Mouse (Mus musculus) midbrain, embryonic 16.5 days (tissue): ENCODE results near the gene A730015C16Rik. TPM values are rescaled to one million over a fixed set of nuclear protein-coding genes. Genes with fewer than 3 reads are reported as not detected.

Experiments
- ATAC-seq: fragments of 200-750 bp; cut with Nextera tagmentation; 2 replicates; pipeline ENCODE4 v1.8.0; 2017; ENCODE audit warnings: moderate TSS enrichment
- H3K27ac ChIP-seq: fragments of 300-500 bp; sonication (generic); 2 replicates; pipeline ENCODE4 v1.5.1; 2014; ENCODE audit warnings: mild to moderate bottlenecking, low read length, mixed read lengths
- H3K27me3 ChIP-seq: fragments of 300-500 bp; sonication (generic); 2 replicates; pipeline ENCODE4 v1.6.1; 2014; ENCODE audit warnings: low read depth, low read length, mixed read lengths; ENCODE audit not compliant: control insufficient read depth, insufficient read depth
- H3K36me3 ChIP-seq: fragments of 300-500 bp; sonication (generic); 2 replicates; pipeline ENCODE4 v1.6.1; 2014; ENCODE audit warnings: mild to moderate bottlenecking, low read length, moderate library complexity, mixed read lengths; ENCODE audit not compliant: control insufficient read depth, insufficient read depth
- H3K4me1 ChIP-seq: fragments of 300-500 bp; sonication (generic); 2 replicates; pipeline ENCODE4 v1.6.1; 2014; ENCODE audit warnings: mild to moderate bottlenecking, low read length, mixed read lengths; ENCODE audit not compliant: control insufficient read depth, insufficient read depth
- H3K4me2 ChIP-seq: fragments of 300-500 bp; sonication (generic); 2 replicates; pipeline ENCODE4 v1.6.1; 2014; ENCODE audit warnings: mild to moderate bottlenecking, low read length, mixed read lengths
- H3K4me3 ChIP-seq: fragments of 300-500 bp; sonication (generic); 2 replicates; pipeline ENCODE4 v1.5.1; 2014; ENCODE audit warnings: low read depth, mild to moderate bottlenecking, low read length, moderate library complexity, mixed read lengths
- H3K9ac ChIP-seq: fragments of 300-500 bp; sonication (generic); 2 replicates; pipeline ENCODE4 v1.6.1; 2014; ENCODE audit warnings: low read depth, low read length, mixed read lengths
- H3K9me3 ChIP-seq: fragments of 300-500 bp; sonication (generic); replicated peaks from 2 replicates; pipeline ENCODE4 v1.6.1; 2014; ENCODE audit warnings: mild to moderate bottlenecking, low read length, mixed read lengths; ENCODE audit not compliant: control insufficient read depth, poor library complexity, severe bottlenecking
- WGBS: fragments of 180-500 bp; shearing (Covaris S2); extraction: QIAGEN DNeasy Blood & Tissue Kit; methylation state at CpG from one replicate; pipeline ENCODE4 v1.1.7; 2014; 5-methylcytosine and 5-hydroxymethylcytosine counted together
- polyA plus RNA-seq: library from polyadenylated mRNA; unstranded; fragments of >200 nt; fragmentation: Nextera tagmentation; extraction: Ambion mirVana; gene quantifications from 2 replicates; pipeline ENCODE4 v1.2.1, GENCODE M21; 2015

A730015C16Rik gene
- polyA plus RNA-seq, 1 experiment from 2014 or later = 0.79 TPM

- peak overlapping the region; percentile 70 for H3K9ac ChIP-seq
- no peak for ATAC-seq
- H3K27ac ChIP-seq = peak overlapping the region; percentile 93
- peaks cover 2% of the 10 kb centered on the region; the same call in 1 of the 2 replicates for H3K36me3 ChIP-seq
- 0% methylated on average over 6 of the region's 6 CpGs for WGBS
- peak overlapping the region; percentile 57 for H3K4me3 ChIP-seq
- H3K4me2 ChIP-seq = peak overlapping the region; percentile 83
- H3K4me1 ChIP-seq = peaks cover 36% of the 10 kb centered on the region
- no peaks in the 10 kb centered on the region for H3K27me3 ChIP-seq
- no peaks in the 10 kb centered on the region for H3K9me3 ChIP-seq
Observed at GRCm38 (mm10) chr4:108833828-108834114, 14.6 kb downstream of the A730015C16Rik start.

- Histone ChIP-seq H3K4me2 (peak within 1 kb of the TSS; percentile 83), H3K4me1 (peaks cover 34% of the 10 kb centered on the region), H3K4me3 (peak within 1 kb of the TSS; percentile 57), H3K9ac (peak within 1 kb of the TSS; percentile 88), H3K27me3 (no peaks in the 10 kb centered on the region), H3K9me3 (no peaks in the 10 kb centered on the region), H3K36me3 (peaks cover 2% of the 10 kb centered on the region; the same call in 1 of the 2 replicates), H3K27ac (peak within 1 kb of the TSS; percentile 93)
- ATAC-seq = peak; percentile 96
- 0% methylated on average over 43 of the region's 73 CpGs for WGBS
Observed at GRCm38 (mm10) chr4:108832916-108833827, 15.2 kb downstream of the A730015C16Rik start, which contains the start of gene Btf3l4. Gene Btf3l4, minus strand, starts transcription at chr4:108833614.

GRCm38 (mm10) chr4:108830698-108831097 lies 17.7 kb downstream of the A730015C16Rik start:
- 80% methylated on average over 1 of the region's 1 CpGs for WGBS
- Histone ChIP-seq H3K4me3 (no peak overlapping the region), H3K4me1 (peaks cover 18% of the 10 kb centered on the region), H3K27ac (no peak overlapping the region), H3K4me2 (peak overlapping the region; percentile 14; the same call in 1 of the 2 replicates), H3K36me3 (peaks cover 4% of the 10 kb centered on the region; the same call in 1 of the 2 replicates), H3K27me3 (no peaks in the 10 kb centered on the region), H3K9me3 (no peaks in the 10 kb centered on the region), H3K9ac (no peak overlapping the region)
- no peak for ATAC-seq

GRCm38 (mm10) chr4:108826643-108827042 lies 21.8 kb downstream of the A730015C16Rik start:
- 94% methylated on average over 2 of the region's 2 CpGs for WGBS
- Histone ChIP-seq H3K9me3 (no peaks in the 10 kb centered on the region), H3K4me2 (no peak overlapping the region), H3K27ac (no peak overlapping the region), H3K27me3 (no peaks in the 10 kb centered on the region), H3K4me1 (peaks cover 6% of the 10 kb centered on the region), H3K9ac (no peak overlapping the region), H3K4me3 (no peak overlapping the region), H3K36me3 (peaks cover 18% of the 10 kb centered on the region; the same call in 1 of the 2 replicates)
- no peak for ATAC-seq

- Histone ChIP-seq H3K4me3 (no peak overlapping the region), H3K4me1 (peaks cover 4% of the 10 kb centered on the region), H3K9ac (no peak overlapping the region), H3K4me2 (no peak overlapping the region), H3K27ac (no peak overlapping the region), H3K36me3 (peaks cover 18% of the 10 kb centered on the region; the same call in 1 of the 2 replicates), H3K9me3 (no peaks in the 10 kb centered on the region), H3K27me3 (no peaks in the 10 kb centered on the region)
- WGBS = 88% methylated on average over 1 of the region's 1 CpGs
- ATAC-seq = no peak
Observed at GRCm38 (mm10) chr4:108826096-108826495, 22.3 kb downstream of the A730015C16Rik start.

GRCm38 (mm10) chr4:108825677-108826076 lies 22.7 kb downstream of the A730015C16Rik start:
- H3K27ac ChIP-seq = no peak overlapping the region
- H3K36me3 ChIP-seq = peaks cover 18% of the 10 kb centered on the region; the same call in 1 of the 2 replicates
- 94% methylated on average over 3 of the region's 3 CpGs for WGBS
- no peaks in the 10 kb centered on the region; the same call in 1 of the 2 replicates for H3K4me1 ChIP-seq
- no peaks in the 10 kb centered on the region for H3K9me3 ChIP-seq
- no peak overlapping the region for H3K4me2 ChIP-seq
- H3K4me3 ChIP-seq = no peak overlapping the region
- ATAC-seq = no peak
- no peak overlapping the region for H3K9ac ChIP-seq
- H3K27me3 ChIP-seq = no peaks in the 10 kb centered on the region

- no peaks in the 10 kb centered on the region for H3K27me3 ChIP-seq
- peak; percentile 11; the same call in 1 of the 2 replicates for ATAC-seq
- no peaks in the 10 kb centered on the region for H3K9me3 ChIP-seq
- H3K36me3 ChIP-seq = peaks cover 6% of the 10 kb centered on the region; the same call in 1 of the 2 replicates
- no peak overlapping the region for H3K4me2 ChIP-seq
- 50% methylated on average over 6 of the region's 6 CpGs for WGBS
- H3K4me3 ChIP-seq = no peak overlapping the region
- no peak overlapping the region for H3K27ac ChIP-seq
- H3K9ac ChIP-seq = no peak overlapping the region
- H3K4me1 ChIP-seq = no peaks in the 10 kb centered on the region
Observed at GRCm38 (mm10) chr4:108811550-108811949, 36.9 kb downstream of the A730015C16Rik start.

GRCm38 (mm10) chr4:108811142-108811541 lies 37.3 kb downstream of the A730015C16Rik start:
- no peak overlapping the region for H3K4me2 ChIP-seq
- no peak overlapping the region for H3K27ac ChIP-seq
- H3K27me3 ChIP-seq = no peaks in the 10 kb centered on the region
- H3K9ac ChIP-seq = no peak overlapping the region
- 0 out of 2 replicates have a peak, but pooled peaks have one; percentile 14 for ATAC-seq
- H3K4me3 ChIP-seq = no peak overlapping the region
- H3K9me3 ChIP-seq = no peaks in the 10 kb centered on the region
- no peaks in the 10 kb centered on the region for H3K4me1 ChIP-seq
- WGBS = 69% methylated on average over 4 of the region's 4 CpGs
- H3K36me3 ChIP-seq = peaks cover 6% of the 10 kb centered on the region; the same call in 1 of the 2 replicates

GRCm38 (mm10) chr4:108803535-108803934 lies 44.9 kb downstream of the A730015C16Rik start:
- ATAC-seq = no peak
- no peaks in the 10 kb centered on the region for H3K9me3 ChIP-seq
- no peak overlapping the region for H3K9ac ChIP-seq
- no peak overlapping the region for H3K27ac ChIP-seq
- 75% methylated on average over 2 of the region's 2 CpGs for WGBS
- H3K27me3 ChIP-seq = no peaks in the 10 kb centered on the region
- H3K36me3 ChIP-seq = no peaks in the 10 kb centered on the region
- no peak overlapping the region for H3K4me3 ChIP-seq
- no peaks in the 10 kb centered on the region for H3K4me1 ChIP-seq
- H3K4me2 ChIP-seq = no peak overlapping the region
